Mouse (Mus musculus) heart, embryonic 10.5 days (tissue): ENCODE measurements around the gene Morn3. TPM values are rescaled to one million over a fixed set of nuclear protein-coding genes. Genes with fewer than 3 reads are reported as not detected.

Experiments
- DNase-seq: peaks from one replicate; pipeline ENCODE4 v3.0.0-alpha.2; 2017; ENCODE audit warnings: low spot score
- H3K27ac ChIP-seq: fragments of 300-500 bp; sonication (generic); 2 replicates; pipeline ENCODE4 v1.5.1; 2016; ENCODE audit warnings: mild to moderate bottlenecking
- H3K27me3 ChIP-seq: fragments of 300-500 bp; sonication (generic); 2 replicates; pipeline ENCODE4 v1.6.1; 2016; ENCODE audit warnings: mild to moderate bottlenecking; ENCODE audit not compliant: poor library complexity, insufficient read depth, severe bottlenecking
- H3K36me3 ChIP-seq: fragments of 300-500 bp; sonication (generic); 2 replicates; pipeline ENCODE4 v1.6.1; 2016; ENCODE audit warnings: mild to moderate bottlenecking, moderate library complexity
- H3K4me1 ChIP-seq: fragments of 300-500 bp; sonication (generic); 2 replicates; pipeline ENCODE4 v1.6.1; 2016; ENCODE audit warnings: mild to moderate bottlenecking
- H3K4me3 ChIP-seq: fragments of 300-500 bp; sonication (generic); 2 replicates; pipeline ENCODE4 v1.5.1; 2016; ENCODE audit warnings: mild to moderate bottlenecking, moderate library complexity
- H3K9me3 ChIP-seq: fragments of 300-500 bp; sonication (generic); 2 replicates; pipeline ENCODE4 v1.6.1; 2016; ENCODE audit warnings: mild to moderate bottlenecking, moderate library complexity
- WGBS: fragments of 180-500 bp; shearing (Covaris S2); methylation state at CpG from one replicate; pipeline ENCODE4 v1.1.7; 2016; 5-methylcytosine and 5-hydroxymethylcytosine counted together
- polyA plus RNA-seq: library from polyadenylated mRNA; unstranded; fragments of >200 nt; fragmentation: Nextera tagmentation; extraction: Ambion mirVana; gene quantifications from 2 replicates; pipeline ENCODE4 v1.2.1, GENCODE M21; 2016

Morn3 gene
- polyA plus RNA-seq, 1 experiment from 2014 or later: not detected

- Histone ChIP-seq H3K9me3 (no peaks in the 10 kb centered on the region), H3K36me3 (no peaks in the 10 kb centered on the region), H3K27ac (no peak overlapping the region), H3K27me3 (no peaks in the 10 kb centered on the region), H3K4me3 (no peak overlapping the region), H3K4me1 (peaks cover 32% of the 10 kb centered on the region)
- DNase-seq: no peak
- 86% methylated on average over 9 of the region's 9 CpGs for WGBS
These were observed 35.1 kb downstream of the Morn3 start for GRCm38 (mm10) chr5:123011705-123012104.

- Histone ChIP-seq H3K36me3 (no peaks in the 10 kb centered on the region), H3K9me3 (no peaks in the 10 kb centered on the region), H3K4me1 (peaks cover 29% of the 10 kb centered on the region), H3K27me3 (no peaks in the 10 kb centered on the region), H3K27ac (no peak overlapping the region), H3K4me3 (no peak overlapping the region)
- DNase-seq: no peak
- 88% methylated on average over 6 of the region's 6 CpGs for WGBS
These were observed 36.0 kb downstream of the Morn3 start for GRCm38 (mm10) chr5:123010806-123011205.

GRCm38 (mm10) chr5:123009873-123010272, 36.9 kb downstream of the Morn3 start:
- DNase-seq: no peak
- Histone ChIP-seq H3K36me3 (no peaks in the 10 kb centered on the region), H3K4me3 (no peak overlapping the region), H3K27ac (no peak overlapping the region), H3K27me3 (no peaks in the 10 kb centered on the region), H3K9me3 (no peaks in the 10 kb centered on the region), H3K4me1 (peaks cover 24% of the 10 kb centered on the region)
- WGBS: 54% methylated on average over 11 of the region's 11 CpGs

- 71% methylated on average over 7 of the region's 7 CpGs for WGBS
- H3K27ac ChIP-seq: no peak overlapping the region
- no peaks in the 10 kb centered on the region for H3K27me3 ChIP-seq
- no peaks in the 10 kb centered on the region for H3K36me3 ChIP-seq
- H3K4me3 ChIP-seq: no peak overlapping the region
- peaks cover 19% of the 10 kb centered on the region for H3K4me1 ChIP-seq
- no peak for DNase-seq
- no peaks in the 10 kb centered on the region for H3K9me3 ChIP-seq
These were observed 37.8 kb downstream of the Morn3 start for GRCm38 (mm10) chr5:123008877-123009493.

GRCm38 (mm10) chr5:123005716-123006592, 40.9 kb downstream of the Morn3 start:
- H3K36me3 ChIP-seq: no peaks in the 10 kb centered on the region
- no peak for DNase-seq
- WGBS: 64% methylated on average over 19 of the region's 19 CpGs
- H3K27me3 ChIP-seq: no peaks in the 10 kb centered on the region
- no peak overlapping the region for H3K4me3 ChIP-seq
- H3K27ac ChIP-seq: peak overlapping the region; percentile 23; the same call in 1 of the 2 replicates
- H3K9me3 ChIP-seq: no peaks in the 10 kb centered on the region
- H3K4me1 ChIP-seq: peaks cover 16% of the 10 kb centered on the region

- WGBS: 69% methylated on average over 1 of the region's 1 CpGs
- no peak overlapping the region for H3K27ac ChIP-seq
These were observed 45.9 kb downstream of the Morn3 start for GRCm38 (mm10) chr5:123000901-123001300.

GRCm38 (mm10) chr5:122997205-122998204, 49.3 kb downstream of the Morn3 start:
- 85% methylated on average over 18 of the region's 18 CpGs for WGBS
- H3K4me1 ChIP-seq: peaks cover 23% of the 10 kb centered on the region
- DNase-seq: no peak
- H3K4me3 ChIP-seq: no peak overlapping the region
- no peaks in the 10 kb centered on the region for H3K27me3 ChIP-seq
- no peak overlapping the region for H3K27ac ChIP-seq
- peaks cover 12% of the 10 kb centered on the region for H3K36me3 ChIP-seq
- no peaks in the 10 kb centered on the region for H3K9me3 ChIP-seq

More at GRCm38 (mm10) chr5:123000901-123001300, 45.9 kb downstream of the Morn3 start:
- H3K9me3 ChIP-seq: no peaks in the 10 kb centered on the region
- H3K36me3 ChIP-seq: peaks cover 12% of the 10 kb centered on the region
- no peaks in the 10 kb centered on the region for H3K27me3 ChIP-seq
- DNase-seq: no peak
- peaks cover 11% of the 10 kb centered on the region for H3K4me1 ChIP-seq
- H3K4me3 ChIP-seq: no peak overlapping the region

- peak overlapping the region; percentile 83 for H3K27ac ChIP-seq
- no peaks in the 10 kb centered on the region for H3K27me3 ChIP-seq
- 0% methylated on average over 1 of the region's 1 CpGs for WGBS
- H3K4me1 ChIP-seq: peaks cover 47% of the 10 kb centered on the region
- no peak for DNase-seq
- peaks cover 12% of the 10 kb centered on the region for H3K36me3 ChIP-seq
- no peaks in the 10 kb centered on the region for H3K9me3 ChIP-seq
- H3K4me3 ChIP-seq: peak overlapping the region; percentile 37; the same call in 1 of the 2 replicates
These were observed 51.9 kb downstream of the Morn3 start for GRCm38 (mm10) chr5:122994910-122995309.

- DNase-seq: peak; percentile 96
- Histone ChIP-seq H3K27me3 (no peaks in the 10 kb centered on the region), H3K27ac (peak overlapping the region; percentile 83), H3K4me1 (peaks cover 50% of the 10 kb centered on the region), H3K9me3 (no peaks in the 10 kb centered on the region), H3K4me3 (peak overlapping the region; percentile 37; the same call in 1 of the 2 replicates), H3K36me3 (peaks cover 12% of the 10 kb centered on the region)
- 14% methylated on average over 5 of the region's 5 CpGs for WGBS
These were observed 52.4 kb downstream of the Morn3 start for GRCm38 (mm10) chr5:122994303-122994846.

- H3K9me3 ChIP-seq: no peaks in the 10 kb centered on the region
- peaks cover 9% of the 10 kb centered on the region for H3K36me3 ChIP-seq
- H3K27me3 ChIP-seq: no peaks in the 10 kb centered on the region
- no peak overlapping the region for H3K4me3 ChIP-seq
- peaks cover 45% of the 10 kb centered on the region for H3K4me1 ChIP-seq
- 57% methylated on average over 2 of the region's 2 CpGs for WGBS
- H3K27ac ChIP-seq: peak overlapping the region; percentile 83; the same call in 1 of the 2 replicates
- no peak for DNase-seq
These were observed 53.0 kb downstream of the Morn3 start for GRCm38 (mm10) chr5:122993811-122994210.

GRCm38 (mm10) chr5:122991350-122992004, 55.3 kb downstream of the Morn3 start:
- Histone ChIP-seq H3K27me3 (no peaks in the 10 kb centered on the region), H3K4me3 (peak overlapping the region; percentile 66), H3K36me3 (no peaks in the 10 kb centered on the region), H3K9me3 (no peaks in the 10 kb centered on the region), H3K27ac (peak overlapping the region; percentile 99), H3K4me1 (peaks cover 56% of the 10 kb centered on the region)
- 12% methylated on average over 5 of the region's 5 CpGs for WGBS
- no peak for DNase-seq
